Mouse (Mus musculus) frontal cortex, postnatal 36 days (tissue): Measurements from ENCODE around the gene Ripor3.

Experiments
- DNase-seq, 2 experiments: peaks; one replicate each; pipeline ENCODE4 v3.0.0; 2022; ENCODE audit warnings: low spot score in 2 of 2

The Ripor3 gene

DNA sequence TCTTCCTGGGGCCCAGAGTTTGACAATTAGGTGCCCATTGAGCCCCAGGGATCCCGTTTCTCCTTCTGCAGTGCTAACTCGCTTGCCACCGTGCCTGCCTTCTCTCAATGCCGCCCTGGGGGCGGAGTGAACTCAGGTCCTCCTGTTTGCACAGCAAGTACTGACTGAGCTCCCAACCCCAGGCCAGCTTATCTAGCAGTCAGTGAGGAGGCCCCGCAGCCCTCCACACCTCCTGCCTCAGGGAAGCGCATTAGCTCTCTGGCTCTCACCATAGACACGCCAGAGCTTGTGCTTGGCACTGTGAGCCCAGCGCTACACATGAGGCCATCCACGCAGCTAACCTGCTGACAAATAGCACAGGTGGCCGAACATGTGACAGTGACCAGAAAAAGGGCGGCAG lies 22.8 kb downstream of the Ripor3 start:
- no peak for DNase-seq

DNA sequence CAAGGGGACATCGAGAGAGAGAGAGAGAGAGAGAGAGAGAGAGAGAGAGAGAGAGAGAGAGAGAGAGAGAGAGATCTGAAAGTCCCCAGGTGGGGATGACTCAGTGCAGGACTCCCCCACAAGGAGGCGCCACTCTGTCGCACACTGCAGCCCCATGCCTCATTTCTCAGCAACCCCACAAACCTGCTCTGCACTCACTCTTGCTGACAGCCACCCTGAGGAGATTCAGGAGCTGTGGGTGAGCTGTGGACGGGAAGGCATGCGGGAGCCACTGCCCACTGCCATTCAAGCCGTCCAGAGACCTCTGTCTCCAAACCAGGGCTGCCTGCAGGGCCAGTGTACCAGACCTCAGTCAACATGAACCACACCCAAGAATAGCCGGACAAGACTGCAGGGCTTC lies 23.7 kb downstream of the Ripor3 start:
- no peak for DNase-seq

DNA sequence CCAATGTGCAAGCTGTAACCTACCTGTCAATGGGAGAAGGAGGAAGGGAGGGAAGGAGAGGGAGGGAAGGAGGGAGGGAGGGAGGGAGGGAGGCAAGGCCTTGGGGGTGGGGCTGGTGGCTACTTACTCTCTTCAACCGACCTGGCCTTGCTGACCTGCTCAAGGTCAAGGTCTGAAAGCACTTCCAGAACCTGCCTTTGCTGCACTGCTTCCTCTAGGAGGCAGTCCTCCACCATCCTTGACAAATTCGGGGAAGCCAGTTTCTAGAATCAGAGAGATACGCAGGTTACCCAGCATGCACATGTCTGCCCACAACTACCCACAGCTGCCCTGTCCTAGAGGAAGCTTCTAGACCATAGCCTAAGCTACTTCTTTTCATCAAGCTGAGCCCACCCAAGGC lies 25.5 kb downstream of the Ripor3 start:
- no peak for DNase-seq

DNA sequence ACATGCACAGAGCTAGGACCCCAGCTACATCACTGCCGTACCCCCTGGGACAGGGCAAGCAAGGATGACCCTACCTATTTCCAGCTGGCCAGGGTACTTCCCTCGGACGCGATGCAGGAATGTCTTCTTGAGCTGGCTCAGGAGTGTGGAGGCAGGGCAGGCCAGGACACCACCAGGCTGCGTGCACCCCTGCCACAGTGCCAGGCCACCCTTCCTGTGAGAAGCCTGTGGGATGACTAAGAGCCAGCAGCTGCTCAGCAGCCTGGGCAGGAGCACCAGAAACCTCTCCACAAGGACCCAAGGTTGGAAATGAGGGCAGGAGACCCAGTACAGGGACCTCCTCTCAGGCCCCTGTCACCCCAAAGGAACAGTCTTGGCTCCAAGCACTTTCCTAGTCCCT lies 26.0 kb downstream of the Ripor3 start:
- DNase-seq: no peak

DNA sequence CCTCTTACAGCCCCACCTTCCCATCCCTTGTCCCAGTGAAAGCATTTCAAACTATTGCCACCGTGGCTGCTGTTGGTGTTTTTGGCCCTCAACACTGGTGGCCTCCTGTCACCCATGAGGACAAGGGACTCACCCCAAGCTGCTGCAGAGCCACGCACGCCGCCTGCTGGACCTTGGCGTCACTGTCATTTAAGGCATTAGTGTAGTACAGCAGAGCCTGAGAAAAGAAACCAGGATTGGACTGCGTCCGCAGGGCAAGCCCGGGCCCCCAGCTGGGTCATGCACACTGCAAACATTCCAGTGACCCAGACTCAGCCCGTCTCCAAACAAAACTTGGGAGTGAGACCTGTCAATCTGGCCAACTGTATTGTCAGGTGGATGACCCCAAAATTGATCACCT lies 27.8 kb downstream of the Ripor3 start:
- no peak for DNase-seq

DNA sequence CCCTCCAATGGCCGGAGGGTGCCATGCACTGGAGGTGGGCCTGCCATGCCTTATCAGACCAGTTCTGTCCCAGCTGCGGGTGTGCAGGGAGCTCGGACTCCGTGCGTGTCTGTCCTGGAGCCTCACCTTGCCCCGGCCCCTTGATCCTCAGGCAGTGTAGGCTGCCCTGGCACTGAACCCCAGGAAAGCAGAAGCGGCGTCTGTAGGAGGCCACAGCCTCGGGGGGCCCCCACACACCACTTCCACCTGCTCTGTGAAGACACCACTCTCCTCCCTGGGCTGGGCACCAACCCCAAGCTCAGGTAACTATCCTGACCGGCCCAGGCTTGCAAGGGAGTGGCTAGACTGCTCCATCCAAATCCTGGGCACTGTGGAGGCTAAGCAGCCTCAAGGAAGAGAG lies 30.0 kb downstream of the Ripor3 start:
- no peak for DNase-seq

DNA sequence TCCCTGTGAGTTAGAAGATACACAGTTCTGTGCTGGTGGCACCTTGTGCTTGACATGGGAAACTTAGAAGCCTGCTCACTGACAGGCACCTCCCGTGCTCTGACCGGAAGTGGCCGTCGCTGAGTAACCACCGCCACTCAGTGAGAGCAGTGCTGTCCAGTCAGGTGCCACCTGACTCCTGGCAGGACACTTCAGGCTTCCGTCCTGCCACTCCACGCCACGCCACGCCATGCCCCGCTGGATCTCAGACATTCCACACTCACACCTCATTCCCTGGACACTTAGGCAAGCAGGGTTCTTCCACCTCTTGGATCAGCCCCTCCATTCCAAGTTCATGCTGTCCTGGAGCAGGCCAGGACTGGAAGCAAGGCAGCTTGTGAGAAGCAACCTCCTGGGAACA lies 32.1 kb downstream of the Ripor3 start:
- no peak for DNase-seq

DNA sequence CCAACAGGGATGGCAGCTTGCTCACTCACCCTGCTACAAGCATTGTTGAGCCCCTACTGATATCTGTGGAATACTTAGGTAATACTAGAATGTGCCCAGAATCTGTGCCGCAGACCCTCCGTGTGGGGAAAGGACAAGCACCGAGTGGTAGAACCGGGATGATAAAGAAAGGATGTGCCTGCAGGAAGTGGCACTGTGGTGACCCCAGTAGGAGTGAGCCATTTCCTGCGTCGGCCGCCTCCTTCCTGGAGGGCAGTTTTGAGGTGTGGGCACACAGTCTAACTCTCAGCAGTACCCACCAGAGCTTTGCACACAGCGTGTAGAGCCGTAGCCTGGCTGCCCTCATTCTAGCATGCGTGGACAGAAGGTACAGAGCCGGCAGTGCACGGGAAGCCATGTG lies 34.7 kb downstream of the Ripor3 start:
- DNase-seq: no peak

DNA sequence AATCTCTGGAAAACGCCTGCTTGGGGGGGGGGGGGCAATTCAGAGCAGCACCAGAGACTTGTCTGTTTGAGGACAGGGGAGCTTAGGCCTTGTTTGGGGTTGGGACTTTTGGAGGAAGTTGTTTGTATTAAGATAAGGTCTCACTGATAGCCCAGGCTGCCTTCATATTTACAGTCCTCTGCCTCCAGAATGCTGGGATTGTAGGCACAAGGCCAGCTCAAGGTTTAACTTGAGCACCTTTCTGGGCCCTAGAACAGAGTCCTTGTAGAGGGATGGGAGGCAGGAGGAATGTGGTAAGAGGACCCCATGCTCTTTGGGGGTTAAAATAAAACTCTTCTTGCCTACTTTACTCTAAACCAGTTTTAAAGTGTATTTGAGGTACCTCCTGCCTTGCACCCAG lies 37.6 kb downstream of the Ripor3 start:
- no peak for DNase-seq

DNA sequence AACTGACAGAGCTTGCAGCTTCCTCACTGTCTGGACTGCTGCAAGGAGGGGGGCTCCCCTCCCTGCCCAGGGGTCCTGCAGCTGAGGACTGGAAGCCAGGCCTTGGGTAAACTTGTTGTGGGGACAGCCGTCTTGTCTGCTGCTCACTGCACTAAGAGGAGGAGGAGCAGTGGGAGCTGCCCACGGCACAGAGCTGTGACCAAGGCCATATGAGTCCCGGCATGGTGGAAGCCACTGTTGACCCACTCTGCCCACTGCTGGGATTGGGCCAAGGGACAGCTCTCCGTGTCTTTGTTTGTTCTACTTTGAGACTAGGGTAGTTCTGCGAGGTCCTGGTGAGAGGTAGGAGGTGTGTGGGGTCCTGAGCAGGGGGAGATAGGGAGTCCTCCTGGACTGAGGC lies 38.3 kb downstream of the Ripor3 start:
- DNase-seq: no peak

DNA sequence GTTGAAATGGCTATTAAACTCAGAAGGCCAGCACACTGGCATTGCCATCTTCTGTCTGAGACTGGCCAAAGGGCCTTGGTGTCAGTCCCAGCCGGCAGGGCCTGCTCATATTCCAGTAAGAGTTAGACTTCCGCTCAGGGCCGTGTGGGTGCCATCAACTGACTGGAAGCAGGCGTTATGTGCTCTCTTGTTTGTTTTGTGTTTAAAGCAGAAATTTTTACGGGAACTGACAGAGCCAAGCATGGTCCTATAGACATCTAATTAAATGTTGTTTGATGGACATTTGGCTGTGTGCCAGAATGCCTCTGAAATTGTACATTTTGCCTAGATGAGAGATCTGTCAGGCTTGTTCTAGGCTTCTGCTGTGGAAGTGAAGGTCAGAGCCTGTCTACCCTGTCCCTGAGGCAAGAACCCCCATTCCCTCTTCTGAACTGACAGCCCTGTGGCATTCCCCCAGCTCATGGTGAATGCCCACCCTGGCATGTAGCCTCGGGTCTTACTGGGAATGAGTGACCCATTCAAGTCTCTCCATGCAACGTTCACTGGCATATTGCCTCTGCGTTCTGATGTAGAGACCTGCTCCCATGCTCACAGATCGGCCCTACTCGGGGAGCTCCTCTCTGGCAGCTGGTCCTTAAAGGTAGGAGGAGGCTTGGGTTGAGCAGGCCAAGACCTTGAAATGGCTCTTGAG lies 40.4 kb downstream of the Ripor3 start:
- DNase-seq: no peak

DNA sequence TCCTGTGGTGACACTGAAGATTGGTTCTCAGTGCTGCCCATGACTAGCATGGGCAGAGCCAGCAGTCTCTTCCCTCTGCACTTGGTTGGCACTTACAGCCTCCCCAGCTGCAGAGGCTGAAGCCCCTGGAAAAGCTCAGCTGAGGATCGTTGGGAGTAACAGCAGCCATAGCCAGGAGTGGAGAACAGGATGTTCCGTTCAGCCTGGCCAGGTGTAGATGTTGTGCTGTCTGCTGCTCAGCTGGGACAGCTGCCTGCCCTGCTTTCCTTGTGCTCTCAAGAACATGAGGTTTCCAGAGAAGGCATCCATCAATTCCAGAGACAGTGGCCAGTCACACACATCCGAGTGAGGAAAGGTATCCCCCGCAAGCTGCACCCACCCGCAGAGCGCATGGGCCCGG lies 41.9 kb downstream of the Ripor3 start:
- DNase-seq: no peak

DNA sequence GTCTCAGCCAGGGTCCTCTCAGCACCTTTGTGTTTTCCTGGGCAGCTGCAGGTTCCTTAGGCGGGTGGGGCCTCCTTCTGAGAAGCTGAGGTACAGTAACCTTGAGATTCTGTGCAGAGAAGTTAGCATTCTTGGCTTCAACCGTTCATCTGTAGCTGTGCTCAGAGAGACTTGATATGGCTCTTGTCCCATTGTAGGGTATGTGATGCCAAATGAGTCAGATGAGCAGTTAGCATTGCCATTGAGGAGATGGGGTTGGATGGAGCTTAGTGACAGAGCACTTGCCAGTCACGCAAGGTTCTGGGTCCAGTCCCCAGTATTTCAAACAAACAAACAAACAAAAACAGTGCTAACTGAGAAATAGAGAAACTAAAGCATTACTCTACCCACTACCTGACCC lies 44.5 kb downstream of the Ripor3 start:
- DNase-seq: no peak

DNA sequence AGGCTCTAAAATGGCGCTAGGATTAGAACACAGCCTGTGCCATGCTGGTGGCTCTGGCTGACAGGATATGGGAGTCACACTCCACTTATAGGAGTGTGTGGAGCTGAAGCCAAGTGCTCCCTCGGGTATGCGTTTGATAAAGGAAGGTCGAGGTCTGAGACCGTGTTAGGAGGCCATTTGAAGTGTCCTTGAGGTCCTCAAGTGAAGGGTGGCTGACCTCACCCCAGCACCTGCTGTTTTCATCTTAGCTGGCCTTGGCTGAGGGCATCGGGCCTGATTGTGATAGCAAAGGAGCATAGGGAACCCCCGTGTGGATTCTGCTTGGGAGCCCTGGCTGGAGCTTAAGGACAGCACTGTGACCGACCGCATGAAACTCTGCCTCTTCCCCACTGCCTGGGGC lies 46.1 kb downstream of the Ripor3 start:
- DNase-seq: no peak

DNA sequence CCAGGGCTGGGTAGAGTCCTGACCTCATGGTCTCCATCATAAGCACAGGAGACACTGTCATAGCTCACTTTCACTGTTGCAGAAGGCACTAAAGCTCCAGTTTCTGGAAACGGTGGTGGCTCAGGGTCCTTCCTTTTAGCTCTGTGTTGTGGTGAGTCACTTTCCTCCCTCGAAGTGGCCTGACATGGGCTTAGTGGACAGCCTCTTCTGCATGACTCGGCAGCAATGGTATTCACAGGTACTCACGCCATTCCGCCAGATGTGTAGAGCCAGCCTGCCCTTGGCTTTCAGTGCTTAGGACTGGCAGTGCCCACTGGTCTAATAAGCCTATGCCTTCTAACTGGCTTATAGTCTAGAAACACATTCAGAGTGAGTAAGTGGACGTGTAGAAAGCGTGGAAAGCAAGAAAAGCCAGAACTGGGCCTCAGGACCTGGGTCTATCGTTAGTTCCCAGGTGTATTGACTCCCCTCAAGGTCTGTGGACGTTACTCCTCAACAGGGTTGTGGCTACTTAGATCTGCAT lies 46.6 kb downstream of the Ripor3 start:
- DNase-seq: no peak

DNA sequence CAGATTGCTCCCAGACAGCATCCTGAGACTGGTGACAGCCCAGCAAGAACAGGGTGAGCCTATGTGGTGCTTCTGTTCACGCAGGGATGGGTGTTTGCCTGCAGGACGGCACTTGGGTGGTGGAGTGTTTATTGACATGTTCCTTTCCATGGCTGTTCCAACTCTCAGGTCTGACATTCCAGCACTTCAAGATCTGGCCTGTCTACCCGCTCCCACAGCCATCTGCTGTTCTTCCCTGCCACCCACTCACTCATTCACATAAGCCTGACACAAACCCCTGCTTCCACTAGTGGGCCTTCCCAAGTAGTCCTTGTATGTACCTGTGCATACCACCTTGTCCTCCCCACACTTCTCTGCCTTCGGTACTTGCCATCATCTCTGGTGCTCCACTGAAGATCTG lies 47.2 kb downstream of the Ripor3 start:
- peak; percentile 51 to 71 for DNase-seq

DNA sequence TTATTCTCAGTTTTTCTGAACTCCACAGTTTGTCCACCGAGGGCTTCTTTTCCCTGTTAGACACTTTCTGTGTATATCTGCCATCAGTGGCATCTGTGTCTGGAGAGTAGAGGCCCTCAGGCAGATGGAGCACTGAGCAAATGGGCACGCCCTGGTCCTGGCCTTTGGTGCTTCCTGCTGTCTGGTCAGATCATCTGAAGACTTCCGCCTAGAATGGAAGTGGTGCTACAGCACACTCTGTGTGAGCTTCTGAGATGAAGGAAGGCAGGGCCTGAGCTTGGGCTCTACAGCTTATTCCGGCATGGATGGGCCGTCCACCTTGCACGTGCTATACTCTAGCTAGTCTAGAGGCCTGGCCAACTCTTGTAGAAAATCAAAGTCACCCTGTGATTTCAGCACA lies 48.1 kb downstream of the Ripor3 start:
- DNase-seq: no peak

DNA sequence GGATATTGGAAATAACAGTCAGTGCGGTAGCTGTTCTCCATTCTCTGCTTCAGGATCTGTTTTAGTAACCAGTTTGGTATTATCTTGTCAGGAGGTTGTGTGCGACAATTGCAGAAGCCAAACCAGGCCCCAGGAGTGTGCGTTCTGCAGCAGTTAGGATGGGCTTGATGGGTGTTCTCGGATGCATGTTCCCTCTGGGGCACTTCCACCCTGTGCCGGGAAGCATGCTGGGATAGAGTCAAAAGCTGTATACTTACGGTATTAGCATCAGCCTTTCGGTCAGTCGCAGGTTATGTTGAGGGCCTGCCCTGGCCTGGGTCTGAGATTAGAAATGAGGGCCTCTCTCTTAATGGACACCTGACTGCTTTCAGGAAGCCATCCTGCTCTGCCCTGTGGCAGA lies 49.8 kb downstream of the Ripor3 start:
- DNase-seq: no peak

DNA sequence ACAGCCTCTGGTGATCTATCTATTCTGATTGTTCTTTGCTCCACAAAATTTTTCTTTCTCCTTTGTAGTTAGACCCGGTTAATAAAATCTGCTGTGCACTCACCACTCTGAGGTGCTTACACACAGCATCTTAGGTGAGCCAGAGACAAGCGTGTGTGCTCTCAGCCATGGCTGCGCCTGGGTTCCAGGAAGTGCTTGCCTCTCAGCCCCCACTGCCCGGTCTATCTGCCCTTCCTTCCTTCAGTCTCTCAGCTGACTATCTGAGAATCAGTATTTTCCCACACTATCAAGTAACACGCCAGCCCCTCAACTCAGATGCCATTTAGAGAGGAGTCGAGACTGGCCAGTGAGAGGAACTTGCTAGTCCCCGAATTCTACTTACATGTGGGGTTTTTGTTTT lies 50.4 kb downstream of the Ripor3 start:
- no peak for DNase-seq

DNA sequence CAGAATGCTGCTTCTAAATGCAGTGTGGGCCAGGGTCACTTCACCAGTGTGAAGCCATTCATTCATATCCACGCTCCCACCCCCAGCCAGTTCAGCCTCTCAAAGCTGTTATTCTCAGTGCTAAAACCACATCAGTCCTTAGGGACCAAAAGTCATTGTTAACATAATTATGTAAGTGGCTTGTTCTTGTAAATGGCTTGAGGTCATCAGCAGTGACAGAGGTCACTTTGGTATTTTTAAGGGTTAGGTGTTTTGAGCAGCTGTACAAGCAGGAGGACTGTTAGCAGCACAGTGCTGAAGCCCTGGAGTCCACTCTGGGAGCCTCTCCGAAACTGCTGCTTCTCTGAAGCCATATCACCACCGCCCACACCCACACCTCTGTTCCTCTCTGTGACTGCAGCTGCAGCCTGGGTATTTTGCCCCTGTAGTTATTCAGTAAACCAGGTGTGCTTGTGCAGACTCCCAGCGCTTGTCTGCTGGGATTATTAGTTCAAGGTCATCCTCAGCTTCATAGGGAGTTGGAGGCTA lies 51.0 kb downstream of the Ripor3 start:
- DNase-seq: no peak

DNA sequence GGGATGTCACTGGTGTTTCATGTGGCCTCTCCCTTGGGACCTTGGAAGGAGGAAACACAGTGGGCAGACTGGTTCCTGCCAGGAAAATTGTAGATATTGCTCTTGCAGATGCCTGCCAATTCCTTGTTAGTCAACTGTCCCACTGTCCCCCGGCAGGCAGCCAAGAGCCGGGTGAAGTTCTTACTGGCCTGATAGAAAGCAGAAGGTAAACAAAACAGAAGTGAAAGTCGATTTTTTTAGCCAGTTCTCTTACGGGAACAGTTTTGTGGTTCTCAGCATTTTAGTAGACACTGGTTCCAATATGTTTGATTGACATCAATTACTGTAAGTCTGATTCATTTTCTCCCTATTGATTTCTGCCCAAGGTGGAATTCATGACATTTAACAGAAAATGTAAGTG lies 51.6 kb downstream of the Ripor3 start:
- DNase-seq: peak in 1 of 2 experiments; percentile 42

DNA sequence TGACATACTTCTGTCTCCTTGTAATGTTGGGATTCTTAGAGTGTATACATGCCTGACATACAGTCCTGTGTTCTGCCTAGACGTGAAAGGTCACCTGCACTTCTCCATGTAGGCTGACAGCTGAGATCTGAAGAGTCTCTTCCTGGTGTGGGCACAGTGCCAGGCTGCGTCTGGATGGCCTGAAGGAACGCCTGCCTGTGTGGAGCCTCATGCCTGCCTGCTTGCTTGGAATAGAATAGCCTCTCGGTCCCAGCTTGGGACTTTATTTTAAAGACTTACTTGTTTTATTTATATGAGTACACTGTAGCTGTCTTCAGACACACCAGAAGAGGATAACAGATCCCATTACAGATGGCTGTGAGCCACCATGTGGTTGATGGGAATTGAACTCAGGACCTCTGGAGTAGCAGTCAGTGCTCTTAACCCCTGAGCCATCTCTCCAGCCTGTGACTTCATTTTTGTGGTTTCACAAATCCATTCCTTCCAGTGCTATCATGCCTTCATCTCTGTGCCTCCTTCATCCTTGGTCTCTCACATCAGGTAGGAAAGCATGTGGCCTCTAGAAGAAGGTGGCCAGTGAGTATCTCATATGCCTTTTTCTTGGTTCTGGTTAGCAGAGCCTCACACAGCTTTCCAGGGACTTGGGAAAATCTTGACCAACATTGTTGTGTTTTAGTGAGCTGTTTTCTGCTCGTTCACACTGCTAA lies 52.2 kb downstream of the Ripor3 start:
- DNase-seq: no peak

DNA sequence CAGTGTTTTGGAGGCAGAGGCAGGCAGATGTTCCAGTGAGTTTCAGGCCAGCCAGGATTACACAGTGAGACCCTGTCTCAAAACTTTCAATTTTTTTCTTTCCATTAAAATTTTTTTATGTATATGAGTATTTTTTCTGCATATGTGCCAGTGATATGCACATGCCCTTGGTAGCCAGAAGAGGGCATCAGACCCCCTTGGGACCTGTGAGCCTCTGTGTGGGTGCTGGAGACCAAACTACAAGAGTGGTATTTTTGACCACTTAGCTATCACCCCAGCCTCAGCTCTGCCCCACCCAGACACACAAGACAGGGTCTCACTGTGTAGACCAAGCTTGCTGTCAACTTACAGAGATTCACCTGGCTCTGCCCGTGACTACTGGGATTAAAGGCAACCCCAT lies 52.9 kb downstream of the Ripor3 start:
- no peak for DNase-seq
